Mouse (Mus musculus) bone marrow, adult 2 months (tissue): ENCODE measurements around the gene Mia2. TPM values are rescaled to one million over a fixed set of nuclear protein-coding genes. Genes with fewer than 3 reads are reported as not detected.

ENCODE experiments used
- H3K27ac ChIP-seq: fragments of 200-500 bp; 2 replicates; pipeline ENCODE4 v1.5.1; 2012; ENCODE audit warnings: low read depth, mild to moderate bottlenecking, control low read depth, inconsistent platforms, low read length; ENCODE audit not compliant: control insufficient read depth, poor library complexity, insufficient read depth
- H3K4me1 ChIP-seq: fragments of 200-500 bp; 2 replicates; pipeline ENCODE4 v1.6.1; 2011; ENCODE audit warnings: low read length; ENCODE audit not compliant: control insufficient read depth, insufficient read depth
- H3K4me3 ChIP-seq: fragments of 200-500 bp; replicated peaks from 2 replicates; pipeline ENCODE3; 2011; ENCODE audit warnings: mild to moderate bottlenecking, low read depth, low read length, control low read depth; ENCODE audit not compliant: control insufficient read depth
- CTCF ChIP-seq: fragments of 200-500 bp; IDR thresholded peaks from 2 replicates; pipeline ENCODE4 v1.5.1; 2011; ENCODE audit warnings: low read length, control low read depth; ENCODE audit not compliant: control insufficient read depth, insufficient read depth
- POLR2A ChIP-seq: fragments of 200-500 bp; IDR thresholded peaks from 2 replicates; pipeline ENCODE4 v1.6.1; 2011; ENCODE audit warnings: low read depth, mild to moderate bottlenecking, control low read depth, low read length, borderline replicate concordance; ENCODE audit not compliant: control insufficient read depth
- WGBS: fragments of 180-500 bp; shearing (Covaris S2); methylation state at CpG from one replicate; pipeline ENCODE4 v1.1.7; 2018; 5-methylcytosine and 5-hydroxymethylcytosine counted together
- polyA plus RNA-seq: library from polyadenylated mRNA; stranded (reverse); fragments of >200 nt; gene quantifications from 2 replicates; pipeline ENCODE4 v1.2.4, GENCODE M21; 2011; ENCODE audit warnings: low replicate concordance; ENCODE audit not compliant: missing spikeins, insufficient read depth, insufficient read length

Mia2 gene
- polyA plus RNA-seq, 1 experiment: 44.9 TPM

DNA sequence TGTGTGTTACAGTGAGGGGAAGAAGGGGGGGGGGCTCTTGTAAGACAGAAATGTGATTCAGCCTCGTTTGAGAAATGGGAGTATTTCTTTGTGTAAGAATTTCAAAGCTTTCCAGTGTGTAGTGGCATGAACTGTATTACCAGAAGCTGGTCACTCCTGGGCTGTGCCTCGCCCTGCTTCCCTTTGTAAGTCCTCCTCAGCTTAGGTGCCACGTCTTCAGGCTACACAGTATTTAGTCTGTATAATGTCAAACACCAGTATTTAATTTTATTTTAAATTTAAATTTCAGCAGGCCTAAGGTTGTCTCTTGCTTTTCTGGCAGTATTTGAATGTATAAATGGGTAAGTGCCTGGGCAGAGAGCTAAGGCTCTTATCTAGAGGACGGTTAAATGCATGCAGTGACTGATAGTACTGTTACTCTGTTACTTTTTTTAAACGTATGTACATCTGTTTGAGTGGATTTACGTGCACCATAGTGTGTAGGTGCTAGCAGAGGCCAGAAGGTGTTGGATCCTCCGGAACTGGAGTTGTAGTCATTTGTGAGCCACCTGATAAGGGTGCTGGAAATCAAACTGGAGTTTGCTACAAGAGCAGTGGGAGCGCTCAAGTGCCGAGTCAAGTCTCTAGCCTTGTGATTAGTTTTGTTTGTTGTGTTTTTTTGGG is 98.9 kb downstream of the Mia2 start:
- WGBS: 64% methylated on average over 9 of the region's 9 CpGs
- H3K4me1 ChIP-seq: no peaks in the 10 kb centered on the region; the same call in 1 of the 2 replicates
- H3K4me3 ChIP-seq: no peak overlapping the region
- no peak overlapping the region; the same call in 1 of the 2 replicates for H3K27ac ChIP-seq
- TF ChIP-seq CTCF (no peak), POLR2A (no peak)

- H3K4me1 ChIP-seq: no peaks in the 10 kb centered on the region; the same call in 1 of the 2 replicates
- WGBS: 76% methylated on average over 4 of the region's 4 CpGs
- H3K4me3 ChIP-seq: no peak overlapping the region
- H3K27ac ChIP-seq: no peak overlapping the region
- TF ChIP-seq POLR2A (no peak), CTCF (no peak)
These were observed 99.5 kb downstream of the Mia2 start for GRCm38 (mm10) chr12:59195065-59195464.

DNA sequence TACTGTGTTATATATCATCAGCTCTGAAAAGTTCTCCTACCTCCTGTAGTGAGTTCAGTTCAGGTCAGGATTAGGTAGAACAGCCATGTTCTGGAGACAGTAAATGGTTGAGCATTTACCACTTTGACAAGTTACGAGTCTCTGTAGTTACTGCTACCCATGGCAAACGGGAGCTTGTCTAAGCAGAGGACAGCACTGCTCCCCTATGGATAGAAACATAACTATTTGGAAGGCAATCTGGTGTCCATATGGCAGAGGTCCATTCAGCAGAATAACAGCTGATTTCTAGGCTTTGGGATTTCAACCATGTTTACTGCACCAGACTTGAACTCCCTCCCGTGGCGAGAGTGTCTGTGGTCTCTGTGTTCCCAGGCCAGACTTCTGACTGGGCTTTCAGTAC is 100.3 kb downstream of the Mia2 start:
- no peaks in the 10 kb centered on the region; the same call in 1 of the 2 replicates for H3K4me1 ChIP-seq
- no peak overlapping the region for H3K27ac ChIP-seq
- H3K4me3 ChIP-seq: no peak overlapping the region
- no peak for TF ChIP-seq CTCF
- no peak for TF ChIP-seq POLR2A
- 89% methylated on average over 4 of the region's 4 CpGs for WGBS

DNA sequence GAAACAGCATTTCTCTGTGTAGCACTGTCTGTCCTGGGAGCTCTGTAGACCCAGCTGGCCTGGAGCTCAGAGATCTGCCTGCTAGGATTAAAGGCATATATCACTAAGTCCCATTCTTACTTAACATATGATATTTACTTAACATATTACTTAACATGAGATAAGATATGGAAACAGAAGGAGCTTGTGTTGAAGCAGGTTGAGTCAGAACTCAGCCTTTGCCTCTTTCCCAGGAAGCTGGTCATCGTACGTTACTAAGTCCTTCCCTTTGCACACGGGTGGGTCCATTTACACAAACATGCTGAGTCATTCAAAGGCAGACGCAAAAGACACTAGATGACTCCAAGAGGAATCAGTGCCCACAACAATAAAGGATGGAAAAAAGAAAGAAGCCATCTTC is 103.2 kb downstream of the Mia2 start:
- Histone ChIP-seq H3K4me1 (no peaks in the 10 kb centered on the region; the same call in 1 of the 2 replicates), H3K4me3 (no peak overlapping the region), H3K27ac (no peak overlapping the region)
- no peak for TF ChIP-seq POLR2A
- TF ChIP-seq CTCF: no peak
- WGBS: 54% methylated on average over 4 of the region's 4 CpGs

GRCm38 (mm10) chr12:59199361-59199760 is 103.8 kb downstream of the Mia2 start:
- WGBS: 97% methylated on average over 2 of the region's 2 CpGs
- Histone ChIP-seq H3K4me1 (no peaks in the 10 kb centered on the region; the same call in 1 of the 2 replicates), H3K27ac (no peak overlapping the region), H3K4me3 (no peak overlapping the region)
- TF ChIP-seq POLR2A (no peak), CTCF (no peak)

GRCm38 (mm10) chr12:59205571-59205970 is 110.0 kb downstream of the Mia2 start:
- peaks cover 3% of the 10 kb centered on the region; the same call in 1 of the 2 replicates for H3K4me1 ChIP-seq
- no peak for TF ChIP-seq POLR2A
- no peak for TF ChIP-seq CTCF
- no peak overlapping the region for H3K4me3 ChIP-seq
- H3K27ac ChIP-seq: no peak overlapping the region
- 92% methylated on average over 6 of the region's 6 CpGs for WGBS

- 70% methylated on average over 4 of the region's 4 CpGs for WGBS
- Histone ChIP-seq H3K27ac (peak overlapping the region; percentile 62; the same call in 1 of the 2 replicates), H3K4me3 (no peak overlapping the region), H3K4me1 (peaks cover 3% of the 10 kb centered on the region; the same call in 1 of the 2 replicates)
- TF ChIP-seq CTCF: no peak
These were observed 110.8 kb downstream of the Mia2 start for GRCm38 (mm10) chr12:59206208-59206999.

- Histone ChIP-seq H3K27ac (no peak overlapping the region), H3K4me1 (peaks cover 3% of the 10 kb centered on the region; the same call in 1 of the 2 replicates), H3K4me3 (no peak overlapping the region)
- no peak for TF ChIP-seq POLR2A
- no peak for TF ChIP-seq CTCF
- WGBS: under 1% methylated on average over 3 of the region's 3 CpGs
These were observed 111.4 kb downstream of the Mia2 start for GRCm38 (mm10) chr12:59207000-59207390.

- TF ChIP-seq CTCF (no peak), POLR2A (no peak)
- Histone ChIP-seq H3K27ac (no peak overlapping the region), H3K4me1 (peaks cover 3% of the 10 kb centered on the region; the same call in 1 of the 2 replicates), H3K4me3 (no peak overlapping the region)
- WGBS: 62% methylated on average over 1 of the region's 1 CpGs
These were observed 112.2 kb downstream of the Mia2 start for GRCm38 (mm10) chr12:59207814-59208213.
